Mouse (Mus musculus) lung, postnatal 0 days (tissue): ENCODE data around the gene Asic3.

ENCODE experiments used
- CTCF ChIP-seq: IDR thresholded peaks from 2 replicates; pipeline ENCODE4 v1.5.1; 2016; ENCODE audit warnings: antibody characterized with exemption, mild to moderate bottlenecking
- EP300 ChIP-seq: IDR thresholded peaks from 2 replicates; pipeline ENCODE4 v1.6.1; 2016; ENCODE audit warnings: antibody characterized with exemption, mild to moderate bottlenecking, control low read depth

GRCm38 (mm10) chr5:24391864-24392263, 21.3 kb upstream of the Asic3 start, which contains the start of gene Atg9b:
- no peak for TF ChIP-seq CTCF
- no peak for TF ChIP-seq EP300
